Mouse (Mus musculus): ENCODE data around the gene Tcfl5.

DNA sequence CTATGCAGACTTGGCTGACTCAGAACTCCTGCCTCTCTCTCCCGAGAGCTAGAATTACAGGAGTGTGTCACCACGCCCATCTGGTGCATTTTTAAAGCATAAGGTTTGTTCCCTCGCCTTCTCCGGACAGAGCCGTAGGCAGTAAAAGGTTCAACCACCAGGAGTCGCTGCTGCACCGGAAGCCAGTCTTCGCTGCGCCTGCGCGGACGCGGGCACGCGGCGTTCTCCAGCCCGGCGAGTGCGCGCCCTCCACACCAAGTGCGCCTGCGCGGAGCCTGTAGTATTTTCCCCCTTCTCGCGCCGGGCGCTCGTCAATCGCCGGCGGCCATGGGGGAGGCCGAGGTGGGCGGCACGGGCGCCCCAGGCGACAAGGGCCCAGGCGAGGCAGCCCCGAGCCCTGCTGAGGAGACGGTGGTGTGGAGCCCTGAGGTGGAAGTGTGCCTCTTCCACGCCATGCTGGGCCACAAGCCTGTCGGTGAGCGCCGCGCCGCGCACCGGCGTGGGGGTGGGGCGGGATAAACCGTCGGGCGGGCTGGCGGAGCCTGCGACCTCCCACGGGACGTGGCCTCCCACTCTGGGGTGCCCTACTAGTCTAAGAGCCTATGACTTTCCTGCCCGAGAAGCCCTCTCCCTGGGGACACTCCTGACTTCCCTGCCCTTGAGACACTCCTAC is 59.9 kb downstream of the Tcfl5 start:
- TF ChIP-seq EP300 (IDR thresholded peaks at IDR 0.05; ENCODE audit: low read depth in 1 of 2, low read length in 2 of 2) (no peak), TCF12 (IDR thresholded peaks at IDR 0.05; ENCODE audit: low read depth, low read length) (no peak), GABPA (IDR thresholded peaks at IDR 0.05; ENCODE audit: low read depth, low read length) (no peak), RAD21 (IDR thresholded peaks at IDR 0.05; ENCODE audit: low read depth, low read length) (peak; percentile 20), CTCF (IDR thresholded peaks at IDR 0.05 in 2 of 3, conservative IDR thresholded peaks at IDR 0.05 in 1 of 3; ENCODE audit: control insufficient read depth in 1 of 3, insufficient read depth in 1 of 3, low read depth in 2 of 3, low read length in 3 of 3, poor library complexity in 1 of 3, severe bottlenecking in 1 of 3) (peak; percentile 90 to 95 (median 95)), POLR2AphosphoS2 (IDR thresholded peaks at IDR 0.05; ENCODE audit: low read length) (peak; percentile 83), POLR2A (IDR thresholded peaks at IDR 0.05; ENCODE audit: control insufficient read depth in 1 of 2, insufficient read depth in 1 of 2, low read depth in 1 of 2, low read length in 2 of 2, poor library complexity in 1 of 2) (peak; percentile 73 to 88), RCOR1 (IDR thresholded peaks at IDR 0.05; ENCODE audit: low read depth, low read length) (no peak), HCFC1 (IDR thresholded peaks at IDR 0.05; ENCODE audit: low read depth, low read length) (peak; percentile 80), ZNF384 (IDR thresholded peaks at IDR 0.05; ENCODE audit: low read depth, low read length) (no peak), SMC3 (IDR thresholded peaks at IDR 0.05; ENCODE audit: low read depth, low read length) (peak; percentile 68), TAL1 (IDR thresholded peaks at IDR 0.05; ENCODE audit: low read length) (no peak), MEF2A (IDR thresholded peaks at IDR 0.05; ENCODE audit: extremely low read depth, insufficient replicate concordance, low read depth, low read length, poor library complexity, severe bottlenecking) (no peak), GATA1 (IDR thresholded peaks at IDR 0.05; ENCODE audit: low read depth, low read length) (no peak)
